Mouse (Mus musculus): Measurements from ENCODE around the gene Mtfmt. TPM values are rescaled to one million over a fixed set of nuclear protein-coding genes. Genes with fewer than 3 reads are reported as not detected.

Mtfmt gene
- polyA plus RNA-seq (2012; rRNA removed), result 2.6 and 5.8 TPM in 2 replicates

DNA sequence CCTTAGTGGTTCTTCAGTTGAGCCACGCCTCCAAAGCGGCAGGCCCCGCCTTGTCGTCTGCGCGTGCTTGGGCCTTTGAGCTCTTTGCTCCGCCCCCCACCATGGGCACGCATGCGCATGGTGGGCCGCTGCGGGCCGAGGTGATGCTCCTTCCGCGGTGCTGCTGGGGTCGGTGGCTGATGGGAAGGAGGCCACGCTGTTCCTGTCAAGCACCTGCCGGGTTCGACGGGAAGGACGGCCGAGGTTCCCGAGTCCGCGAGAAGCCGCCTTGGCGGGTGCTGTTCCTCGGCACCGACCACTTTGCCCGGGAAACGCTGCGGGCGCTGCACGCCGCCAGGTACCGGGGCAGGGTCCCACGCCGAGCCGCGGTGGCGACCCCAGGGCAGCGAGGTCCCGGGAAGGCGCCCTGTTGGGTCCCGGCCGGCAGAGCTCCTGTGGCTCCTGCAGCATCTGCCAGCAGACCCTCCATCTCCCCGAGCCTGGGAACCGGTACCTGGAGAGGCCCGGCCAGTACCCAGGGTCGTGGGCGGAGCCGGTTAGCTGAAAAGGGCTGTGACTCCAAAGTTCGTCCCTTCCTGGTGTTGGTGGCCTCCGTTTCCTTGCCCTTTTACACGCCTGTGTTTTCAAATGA lies at the start of gene Mtfmt:
TSS of gene Mtfmt (plus strand) at position 112 of the 631 bp plus-strand sequence.
- H3K4me1 ChIP-seq (ENCODE audit: control insufficient read depth, insufficient read depth, insufficient read length, low read length), result peaks cover 2% of the 10 kb centered on the region
- H3K27ac ChIP-seq (ENCODE audit: insufficient read depth, low read depth, low read length), result no peak within 1 kb of the TSS
- peak within 1 kb of the TSS; percentile 95 for H3K4me3 ChIP-seq (ENCODE audit: low read depth, low read length)
- H3K36me3 ChIP-seq (ENCODE audit: control insufficient read depth, insufficient read depth, low read length), result peaks cover 7% of the 10 kb centered on the region
- no peaks in the 10 kb centered on the region for H3K27me3 ChIP-seq (ENCODE audit: control insufficient read depth, insufficient read depth, low read length)
- TF ChIP-seq POLR2A (IDR thresholded peaks at IDR 0.05; ENCODE audit: low read depth, low read length), result peak; percentile 52; the same call in 1 of the 2 replicates
- no peak for TF ChIP-seq CTCF (IDR thresholded peaks at IDR 0.05; ENCODE audit: extremely low read depth, insufficient read length, insufficient replicate concordance, low read depth, low read length)
- under 1% methylated on average over 54 of the region's 54 CpGs for WGBS

DNA sequence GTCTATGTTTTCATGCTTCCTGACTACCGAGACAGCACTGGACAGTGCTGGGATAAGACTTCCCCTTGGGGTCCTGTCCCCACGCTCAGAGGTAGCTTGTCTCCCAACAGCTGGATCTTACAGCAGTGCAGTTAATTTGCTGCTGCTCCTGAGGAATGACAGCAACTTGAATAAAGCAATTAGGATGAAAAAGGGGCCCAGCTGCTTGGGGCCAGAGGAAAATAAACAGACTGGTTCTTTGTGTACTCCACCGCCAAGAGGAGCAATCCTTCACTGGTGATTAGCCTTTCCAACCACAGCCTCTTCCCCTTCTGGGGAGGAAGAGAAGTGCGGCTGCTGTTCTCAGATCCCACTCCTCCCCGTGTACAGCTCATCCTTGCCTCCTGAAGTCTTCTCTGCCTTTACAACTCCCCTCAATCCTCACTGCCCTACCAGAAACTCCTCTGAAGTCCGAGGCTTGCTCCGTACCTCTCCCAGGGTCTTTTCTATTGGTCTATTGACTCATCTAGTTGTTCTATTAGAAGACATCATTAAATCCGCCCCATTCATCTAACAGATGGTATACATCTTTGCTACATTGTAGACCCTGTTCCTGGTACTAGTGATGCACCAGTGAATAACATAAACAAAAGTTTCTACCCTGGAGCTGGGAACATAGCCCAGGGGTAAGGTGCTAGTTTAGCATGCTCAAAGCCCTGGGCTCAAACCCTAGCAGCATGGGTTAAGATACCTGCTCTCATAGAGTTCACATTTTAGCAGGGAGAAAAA lies 49.0 kb upstream of the Mtfmt start:
- TF ChIP-seq POLR2A (IDR thresholded peaks at IDR 0.05; ENCODE audit: low read depth, low read length) (no peak), CTCF (IDR thresholded peaks at IDR 0.05; ENCODE audit: extremely low read depth, insufficient read length, insufficient replicate concordance, low read depth, low read length) (no peak)
- peaks cover 10% of the 10 kb centered on the region; the same call in 1 of the 2 replicates for H3K27me3 ChIP-seq (ENCODE audit: control insufficient read depth, insufficient read depth, low read length)
- 48% methylated on average over 8 of the region's 8 CpGs for WGBS

DNA sequence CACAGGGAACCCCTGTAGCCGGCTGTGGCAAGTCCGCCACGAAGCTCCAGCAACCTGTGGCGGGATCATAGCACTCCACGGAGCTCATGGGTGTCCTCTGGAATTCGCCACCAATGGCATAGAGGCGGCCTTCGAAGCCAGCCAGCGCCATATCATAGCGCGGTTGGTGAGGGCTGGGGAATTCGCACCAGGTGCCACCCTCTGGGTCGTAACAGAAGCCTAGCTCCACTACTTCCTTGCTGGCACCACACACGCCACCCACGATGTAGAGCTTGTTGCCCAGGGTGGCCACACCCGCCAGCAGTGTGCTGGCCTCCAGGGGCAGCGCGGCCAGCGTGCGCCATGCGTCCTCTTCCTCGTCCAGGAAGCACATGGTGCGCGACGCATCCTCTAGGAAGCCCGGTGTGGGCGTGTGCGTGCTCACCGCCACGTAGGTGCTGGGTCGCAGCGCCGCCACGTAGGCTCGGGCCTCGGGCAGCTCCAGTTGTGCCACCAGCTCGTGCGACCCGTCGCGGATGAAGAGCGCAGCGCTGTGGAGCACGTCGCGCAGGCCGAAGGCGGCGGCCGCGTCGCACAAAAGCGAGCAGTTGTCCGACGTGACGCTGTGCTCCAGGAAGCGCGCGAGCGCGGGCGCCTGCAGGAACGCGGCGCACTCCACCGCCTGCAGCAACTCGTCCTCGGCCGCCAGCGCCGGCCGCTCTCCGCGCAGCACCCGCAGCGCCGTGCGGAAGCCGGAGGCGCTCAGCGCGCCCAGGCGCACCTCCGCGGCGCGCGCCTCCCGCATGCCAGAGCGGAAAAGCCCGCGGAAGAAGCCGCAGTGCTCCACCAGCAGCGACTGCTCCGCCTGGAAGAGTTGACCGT lies 44.6 kb upstream of the Mtfmt start:
- H3K27me3 ChIP-seq (ENCODE audit: control insufficient read depth, insufficient read depth, low read length), result peaks cover 10% of the 10 kb centered on the region; the same call in 1 of the 2 replicates
- TF ChIP-seq CTCF (IDR thresholded peaks at IDR 0.05; ENCODE audit: extremely low read depth, insufficient read length, insufficient replicate concordance, low read depth, low read length) (no peak), POLR2A (IDR thresholded peaks at IDR 0.05; ENCODE audit: low read depth, low read length) (no peak)
- no peak overlapping the region for H3K27ac ChIP-seq (ENCODE audit: insufficient read depth, low read depth, low read length)
- H3K36me3 ChIP-seq (ENCODE audit: control insufficient read depth, insufficient read depth, low read length), result no peaks in the 10 kb centered on the region
- H3K4me1 ChIP-seq (ENCODE audit: control insufficient read depth, insufficient read depth, insufficient read length, low read length), result peaks cover 6% of the 10 kb centered on the region
- H3K4me3 ChIP-seq (ENCODE audit: low read depth, low read length), result peak overlapping the region; percentile 66
- WGBS, result 13% methylated on average over 95 of the region's 96 CpGs

More for the DNA sequence above, 49.0 kb upstream of the Mtfmt start:
- no peak overlapping the region for H3K4me3 ChIP-seq (ENCODE audit: low read depth, low read length)
- H3K4me1 ChIP-seq (ENCODE audit: control insufficient read depth, insufficient read depth, insufficient read length, low read length), result peaks cover 6% of the 10 kb centered on the region
- no peaks in the 10 kb centered on the region for H3K36me3 ChIP-seq (ENCODE audit: control insufficient read depth, insufficient read depth, low read length)
- no peak overlapping the region for H3K27ac ChIP-seq (ENCODE audit: insufficient read depth, low read depth, low read length)

DNA sequence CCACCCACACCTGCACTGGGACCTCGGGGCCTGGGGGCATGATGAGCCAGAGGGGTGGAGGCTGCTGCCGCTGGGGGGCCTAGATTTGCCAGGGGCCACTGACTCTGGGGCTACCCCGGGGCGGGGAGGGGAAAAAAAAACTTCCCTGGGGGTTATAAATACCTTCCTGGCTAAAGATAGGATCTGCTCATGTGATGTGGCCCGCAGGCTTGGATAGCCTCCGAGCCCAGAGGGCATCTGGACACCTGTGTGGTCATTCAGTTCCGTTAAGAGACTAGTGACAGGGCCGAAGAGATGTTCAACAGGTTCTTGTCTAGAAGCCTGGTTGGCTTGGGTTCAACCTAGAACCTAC lies 44.0 kb upstream of the Mtfmt start, which contains the start of gene Kbtbd13:
TSS of gene Kbtbd13 (minus strand) at position 40 of the 352 bp plus-strand sequence.
- Histone ChIP-seq H3K27me3 (ENCODE audit: control insufficient read depth, insufficient read depth, low read length) (peaks cover 10% of the 10 kb centered on the region; the same call in 1 of the 2 replicates), H3K36me3 (ENCODE audit: control insufficient read depth, insufficient read depth, low read length) (no peaks in the 10 kb centered on the region), H3K4me1 (ENCODE audit: control insufficient read depth, insufficient read depth, insufficient read length, low read length) (peaks cover 6% of the 10 kb centered on the region), H3K4me3 (ENCODE audit: low read depth, low read length) (peak within 1 kb of the TSS; percentile 66), H3K27ac (ENCODE audit: insufficient read depth, low read depth, low read length) (no peak within 1 kb of the TSS)
- TF ChIP-seq POLR2A (IDR thresholded peaks at IDR 0.05; ENCODE audit: low read depth, low read length), result no peak
- TF ChIP-seq CTCF (IDR thresholded peaks at IDR 0.05; ENCODE audit: extremely low read depth, insufficient read length, insufficient replicate concordance, low read depth, low read length), result no peak
- 30% methylated on average over 8 of the region's 8 CpGs for WGBS

GRCm38 (mm10) chr9:65392638-65393364 lies 42.8 kb upstream of the Mtfmt start:
- 13% methylated on average over 6 of the region's 6 CpGs for WGBS
- no peak overlapping the region for H3K4me3 ChIP-seq (ENCODE audit: low read depth, low read length)
- peaks cover 6% of the 10 kb centered on the region for H3K4me1 ChIP-seq (ENCODE audit: control insufficient read depth, insufficient read depth, insufficient read length, low read length)
- TF ChIP-seq CTCF (IDR thresholded peaks at IDR 0.05; ENCODE audit: extremely low read depth, insufficient read length, insufficient replicate concordance, low read depth, low read length) (peak; percentile 87; the same call in 1 of the 2 replicates), POLR2A (IDR thresholded peaks at IDR 0.05; ENCODE audit: low read depth, low read length) (no peak)
- H3K27ac ChIP-seq (ENCODE audit: insufficient read depth, low read depth, low read length), result no peak overlapping the region
- H3K36me3 ChIP-seq (ENCODE audit: control insufficient read depth, insufficient read depth, low read length), result no peaks in the 10 kb centered on the region
- peaks cover 10% of the 10 kb centered on the region; the same call in 1 of the 2 replicates for H3K27me3 ChIP-seq (ENCODE audit: control insufficient read depth, insufficient read depth, low read length)

DNA sequence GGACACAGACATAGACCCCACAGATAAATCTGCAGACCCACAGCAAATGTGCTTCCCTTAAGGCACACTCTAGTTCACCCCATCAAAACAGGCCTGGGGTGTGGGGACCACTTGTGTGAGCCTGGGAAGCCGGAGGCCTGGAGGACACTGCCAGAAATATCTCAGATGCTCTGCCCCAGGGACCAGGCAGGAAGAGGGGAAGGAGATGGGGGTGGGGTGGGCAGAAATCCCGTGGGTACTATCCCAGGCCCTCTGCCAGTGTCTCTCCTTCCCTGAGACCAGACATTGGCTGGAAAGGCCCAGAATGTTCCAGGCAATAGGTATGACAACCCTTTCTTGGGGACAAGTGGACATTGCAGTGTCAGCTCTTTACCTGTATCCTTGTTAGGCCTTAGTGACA lies 42.0 kb upstream of the Mtfmt start:
- H3K4me1 ChIP-seq (ENCODE audit: control insufficient read depth, insufficient read depth, insufficient read length, low read length), result peaks cover 13% of the 10 kb centered on the region
- H3K4me3 ChIP-seq (ENCODE audit: low read depth, low read length), result no peak overlapping the region
- 53% methylated on average over 2 of the region's 2 CpGs for WGBS
- H3K36me3 ChIP-seq (ENCODE audit: control insufficient read depth, insufficient read depth, low read length), result no peaks in the 10 kb centered on the region
- TF ChIP-seq POLR2A (IDR thresholded peaks at IDR 0.05; ENCODE audit: low read depth, low read length), result no peak
- TF ChIP-seq CTCF (IDR thresholded peaks at IDR 0.05; ENCODE audit: extremely low read depth, insufficient read length, insufficient replicate concordance, low read depth, low read length), result no peak
- H3K27ac ChIP-seq (ENCODE audit: insufficient read depth, low read depth, low read length), result no peak overlapping the region
- peaks cover 10% of the 10 kb centered on the region; the same call in 1 of the 2 replicates for H3K27me3 ChIP-seq (ENCODE audit: control insufficient read depth, insufficient read depth, low read length)

All from small intestine, adult 2 months (tissue).